Mouse (Mus musculus): ENCODE data around the gene Slc29a4. TPM values are rescaled to one million over a fixed set of nuclear protein-coding genes. Genes with fewer than 3 reads are reported as not detected.
A peak's percentile ranks its signal among the peaks of the same experiment; 100 is the strongest.

The Slc29a4 gene
- polyA plus RNA-seq, 1 experiment from 2014 or later: 81.0 TPM

GRCm38 (mm10) chr5:142768352-142769267 is 76.3 kb downstream of the Slc29a4 start:
- Histone ChIP-seq H3K4me3 (replicated peaks; ENCODE audit: low read length) (no peak overlapping the region), H3K4me1 (replicated peaks; ENCODE audit: control insufficient read depth, insufficient read depth, low read length) (peaks cover 9% of the 10 kb centered on the region; the same call in 1 of the 2 replicates), H3K27me3 (ENCODE audit: control insufficient read depth, insufficient read depth, low read length) (no peaks in the 10 kb centered on the region), H3K36me3 (replicated peaks; ENCODE audit: control insufficient read depth, insufficient read depth) (peaks cover 96% of the 10 kb centered on the region), H3K9ac (peak overlapping the region; percentile 21; the same call in 1 of the 2 replicates), H3K4me2 (replicated peaks) (no peak overlapping the region), H3K27ac (peak overlapping the region; percentile 72), H3K9me3 (ENCODE audit: control insufficient read depth, low read length) (no peaks in the 10 kb centered on the region)
- ATAC-seq (ENCODE audit: low FRiP score) (0 out of 2 replicates have a peak, but pooled peaks have one; percentile 38), DNase-seq (ENCODE audit: low spot score) (no peak)
- WGBS: 41% methylated on average over 10 of the region's 10 CpGs

GRCm38 (mm10) chr5:142769641-142770040 is 77.3 kb downstream of the Slc29a4 start:
- H3K36me3 ChIP-seq (replicated peaks; ENCODE audit: control insufficient read depth, insufficient read depth): peaks cover 96% of the 10 kb centered on the region
- no peak overlapping the region for H3K4me2 ChIP-seq (replicated peaks)
- peak overlapping the region; percentile 32; the same call in 1 of the 2 replicates for H3K27ac ChIP-seq
- ATAC-seq (ENCODE audit: low FRiP score) (no peak), DNase-seq (ENCODE audit: low spot score) (no peak)
- no peaks in the 10 kb centered on the region for H3K9me3 ChIP-seq (ENCODE audit: control insufficient read depth, low read length)
- H3K27me3 ChIP-seq (ENCODE audit: control insufficient read depth, insufficient read depth, low read length): no peaks in the 10 kb centered on the region
- no peak overlapping the region for H3K4me3 ChIP-seq (replicated peaks; ENCODE audit: low read length)
- 71% methylated on average over 5 of the region's 5 CpGs for WGBS
- peaks cover 9% of the 10 kb centered on the region; the same call in 1 of the 2 replicates for H3K4me1 ChIP-seq (replicated peaks; ENCODE audit: control insufficient read depth, insufficient read depth, low read length)
- no peak overlapping the region for H3K9ac ChIP-seq

- peaks cover 9% of the 10 kb centered on the region; the same call in 1 of the 2 replicates for H3K4me1 ChIP-seq (replicated peaks; ENCODE audit: control insufficient read depth, insufficient read depth, low read length)
- no peak overlapping the region for H3K9ac ChIP-seq
- 85% methylated on average over 4 of the region's 4 CpGs for WGBS
Observed at GRCm38 (mm10) chr5:142771034-142771433, 78.7 kb downstream of the Slc29a4 start.

GRCm38 (mm10) chr5:142771964-142772363 is 79.7 kb downstream of the Slc29a4 start:
- Histone ChIP-seq H3K4me3 (replicated peaks; ENCODE audit: low read length) (no peak overlapping the region), H3K36me3 (replicated peaks; ENCODE audit: control insufficient read depth, insufficient read depth) (peaks cover 96% of the 10 kb centered on the region), H3K4me2 (replicated peaks) (no peak overlapping the region), H3K27me3 (ENCODE audit: control insufficient read depth, insufficient read depth, low read length) (no peaks in the 10 kb centered on the region), H3K9ac (no peak overlapping the region), H3K4me1 (replicated peaks; ENCODE audit: control insufficient read depth, insufficient read depth, low read length) (peaks cover 9% of the 10 kb centered on the region; the same call in 1 of the 2 replicates), H3K27ac (no peak overlapping the region), H3K9me3 (ENCODE audit: control insufficient read depth, low read length) (no peaks in the 10 kb centered on the region)
- ATAC-seq (ENCODE audit: low FRiP score): no peak
- no peak for DNase-seq (ENCODE audit: low spot score)
- WGBS: 90% methylated on average over 15 of the region's 15 CpGs

More at GRCm38 (mm10) chr5:142771034-142771433, 78.7 kb downstream of the Slc29a4 start:
- Histone ChIP-seq H3K4me3 (replicated peaks; ENCODE audit: low read length) (no peak overlapping the region), H3K36me3 (replicated peaks; ENCODE audit: control insufficient read depth, insufficient read depth) (peaks cover 96% of the 10 kb centered on the region), H3K4me2 (replicated peaks) (no peak overlapping the region), H3K27me3 (ENCODE audit: control insufficient read depth, insufficient read depth, low read length) (no peaks in the 10 kb centered on the region), H3K9me3 (ENCODE audit: control insufficient read depth, low read length) (no peaks in the 10 kb centered on the region), H3K27ac (no peak overlapping the region)
- ATAC-seq (ENCODE audit: low FRiP score): no peak
- no peak for DNase-seq (ENCODE audit: low spot score)

Other genes with a start within 250 kb of the Slc29a4 start
- 12.6 and 12.9 TPM in 2 replicates for gene Ap5z1, start 228.6 kb upstream of the Slc29a4 start, polyA plus RNA-seq (2014; fragmentation: Nextera tagmentation; extraction: Ambion mirVana)
- gene Papolb, start 162.4 kb upstream of the Slc29a4 start, polyA plus RNA-seq (2014; fragmentation: Nextera tagmentation; extraction: Ambion mirVana): 0.23 and 0.25 TPM in 2 replicates
- 17.4 and 17.8 TPM in 2 replicates for gene Radil, start 141.4 kb upstream of the Slc29a4 start, polyA plus RNA-seq (2014; fragmentation: Nextera tagmentation; extraction: Ambion mirVana)
- gene Mmd2, start 83.7 kb upstream of the Slc29a4 start, polyA plus RNA-seq (2014; fragmentation: Nextera tagmentation; extraction: Ambion mirVana): 51.7 and 64.2 TPM in 2 replicates
- 46.0 TPM in 2 replicates for gene Wipi2, start 64.8 kb upstream of the Slc29a4 start, polyA plus RNA-seq (2014; fragmentation: Nextera tagmentation; extraction: Ambion mirVana)
- gene Tnrc18, start 125.2 kb downstream of the Slc29a4 start, polyA plus RNA-seq (2014; fragmentation: Nextera tagmentation; extraction: Ambion mirVana): 34.1 and 38.9 TPM in 2 replicates
- 26.1 TPM in 2 replicates for gene Fbxl18, start 202.9 kb downstream of the Slc29a4 start, polyA plus RNA-seq (2014; fragmentation: Nextera tagmentation; extraction: Ambion mirVana)
- 13,534 and 14,549 TPM in 2 replicates for gene Actb, start 214.2 kb downstream of the Slc29a4 start, polyA plus RNA-seq (2014; fragmentation: Nextera tagmentation; extraction: Ambion mirVana)